Mouse (Mus musculus) frontal cortex, postnatal 10 days (tissue): ENCODE data around the gene Gm49369.
"Not testable (repeated sequence)": the region's sequence is repeated elsewhere in the genome, so short reads cannot be mapped to it uniquely, and the experiment has no call there.

Experiments
- DNase-seq, 2 experiments: peaks; one replicate each; pipeline ENCODE4 v3.0.0; 2022; ENCODE audit warnings: low spot score in 2 of 2, mixed read lengths in 1 of 2

Gene Gm49369

GRCm38 (mm10) chr7:142371768-142372661 lies 10.5 kb downstream of the Gm49369 start:
- no peak for DNase-seq

- DNase-seq = peak; percentile 40 to 63
Observed at GRCm38 (mm10) chr7:142371398-142371767, 11.1 kb downstream of the Gm49369 start.

GRCm38 (mm10) chr7:142370937-142371336 lies 11.5 kb downstream of the Gm49369 start:
- no peak for DNase-seq

DNA sequence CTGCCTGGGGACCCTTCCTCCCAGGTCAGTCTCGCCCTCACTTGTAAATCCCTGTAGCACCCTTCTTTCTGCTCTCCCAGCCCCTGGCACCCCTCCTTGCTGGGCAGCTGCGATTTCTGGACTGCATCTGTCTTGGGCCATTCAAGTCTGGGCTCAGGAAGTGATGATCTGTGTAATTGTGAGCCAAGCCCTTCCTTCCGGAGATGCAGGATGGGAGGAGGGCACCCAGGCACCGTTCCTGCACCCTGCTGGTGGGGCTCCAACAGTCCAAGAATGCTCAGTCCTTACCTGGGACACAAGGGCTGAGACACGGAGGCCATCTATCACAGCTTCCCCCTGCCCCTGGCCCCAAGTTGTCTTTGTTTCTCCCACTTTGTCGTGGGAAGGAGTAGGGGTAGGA lies 12.6 kb downstream of the Gm49369 start:
- no peak for DNase-seq

DNA sequence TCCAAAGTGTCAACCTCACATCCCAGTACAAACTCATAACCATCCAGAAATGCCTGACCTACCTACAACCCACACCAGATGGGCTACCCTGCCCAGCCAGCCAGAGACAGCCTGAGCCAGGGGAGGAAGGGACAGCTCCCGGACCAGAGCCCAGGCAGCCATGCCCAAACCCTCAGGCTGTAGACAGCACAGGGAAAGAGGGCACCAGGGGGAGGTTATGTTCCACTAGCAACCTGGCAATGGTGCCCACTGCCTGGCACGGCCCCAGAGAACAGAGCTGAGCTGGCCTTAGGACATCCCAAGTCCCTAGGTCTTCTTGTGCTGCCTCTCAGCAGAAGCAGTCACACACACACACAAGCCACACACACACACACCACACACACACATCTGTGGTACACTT lies 13.6 kb downstream of the Gm49369 start:
- DNase-seq = no peak

DNA sequence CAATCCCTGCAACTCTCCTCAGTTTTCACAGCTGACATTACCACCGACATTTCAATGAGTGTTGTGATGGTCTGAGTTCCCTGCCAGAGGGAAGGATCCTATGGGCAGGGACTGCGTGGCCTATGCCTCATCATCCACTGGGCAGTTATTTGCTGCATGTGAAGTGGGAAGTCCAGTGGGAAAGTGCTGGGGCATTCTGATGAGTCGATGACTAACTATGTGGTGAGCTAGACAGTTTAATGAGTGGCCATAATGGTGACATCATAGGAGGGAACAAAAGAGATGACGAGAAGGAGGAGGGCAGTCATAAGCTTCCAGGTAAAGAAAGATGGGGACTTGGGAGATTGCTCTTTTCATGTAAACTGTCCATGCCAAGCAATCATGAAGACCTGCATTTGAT lies 19.4 kb downstream of the Gm49369 start:
- no peak for DNase-seq

DNA sequence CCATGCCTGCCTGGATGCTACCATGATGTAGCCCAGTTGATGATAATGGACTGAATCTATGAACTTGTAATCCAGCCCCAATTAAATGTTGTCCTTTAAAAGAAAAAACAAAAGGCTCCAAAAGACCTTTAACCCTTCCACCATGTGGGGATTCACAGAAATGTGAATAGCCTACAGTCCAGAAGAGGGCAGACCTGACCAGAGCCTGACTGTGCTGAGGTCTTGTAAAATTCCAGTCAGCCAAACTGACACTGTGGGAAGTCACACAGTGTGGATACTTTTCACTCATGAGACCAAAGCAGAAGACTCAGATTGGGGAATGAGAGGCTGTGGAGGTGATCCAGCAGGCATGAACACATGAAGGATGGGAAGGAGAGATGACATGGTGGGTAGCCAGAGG lies 21.7 kb downstream of the Gm49369 start:
- DNase-seq = no peak

GRCm38 (mm10) chr7:142359129-142359528 lies 23.3 kb downstream of the Gm49369 start:
- no peak for DNase-seq

- no peak for DNase-seq
Observed at GRCm38 (mm10) chr7:142357566-142357965, 24.9 kb downstream of the Gm49369 start.

DNA sequence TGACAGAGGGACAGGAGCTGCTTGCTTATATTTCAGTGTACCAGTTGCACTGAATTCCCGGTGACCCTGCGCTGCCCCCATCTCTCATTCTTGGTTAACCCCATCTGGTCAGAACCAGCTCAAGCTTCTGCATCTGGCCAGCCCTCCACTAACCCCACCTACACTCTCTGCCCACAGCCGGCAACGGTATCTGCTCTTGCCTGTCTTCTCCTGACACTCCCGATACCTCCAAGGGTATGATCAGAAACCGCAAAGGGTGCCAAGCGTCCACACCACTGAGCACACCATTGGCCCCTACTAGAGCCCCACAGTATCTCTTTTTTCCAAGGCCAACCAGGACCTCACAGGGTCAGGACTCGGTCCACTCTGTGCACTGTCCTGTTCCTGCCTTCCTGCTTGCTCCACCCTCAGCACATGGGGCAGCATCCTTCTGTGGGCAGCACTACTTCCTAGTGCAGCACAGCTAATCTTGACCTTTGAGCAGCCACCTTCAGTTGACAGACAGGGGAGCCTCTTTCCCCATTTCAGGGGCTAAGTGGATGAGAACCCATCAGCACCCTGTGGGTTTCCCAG lies 27.7 kb downstream of the Gm49369 start:
- DNase-seq = no peak

- no peak for DNase-seq
Observed at GRCm38 (mm10) chr7:142353854-142354253, 28.6 kb downstream of the Gm49369 start.

DNA sequence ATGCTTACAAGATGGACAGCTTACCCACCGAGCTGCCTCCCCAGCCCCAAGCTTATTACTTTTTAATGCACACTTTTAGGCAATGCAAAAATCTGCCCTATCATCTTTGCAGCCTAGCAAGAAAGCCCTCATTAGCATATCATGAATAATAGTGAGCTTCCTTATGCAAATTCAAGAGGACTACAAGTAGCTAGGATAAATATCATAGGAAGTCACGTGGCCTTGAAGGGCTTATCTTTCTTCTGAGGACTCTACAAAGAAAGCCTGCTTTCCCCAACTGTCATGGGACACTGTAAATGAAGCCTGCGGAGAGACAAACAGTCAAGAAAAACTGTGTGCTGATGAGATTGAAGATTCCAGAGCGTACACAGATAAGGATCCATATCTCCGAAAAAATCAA lies 30.9 kb downstream of the Gm49369 start:
- DNase-seq = no peak

GRCm38 (mm10) chr7:142349308-142349961 lies 33.0 kb downstream of the Gm49369 start:
- peak in 1 of 2 experiments; percentile 41 for DNase-seq

GRCm38 (mm10) chr7:142347542-142347941 lies 34.9 kb downstream of the Gm49369 start:
- no peak for DNase-seq

DNA sequence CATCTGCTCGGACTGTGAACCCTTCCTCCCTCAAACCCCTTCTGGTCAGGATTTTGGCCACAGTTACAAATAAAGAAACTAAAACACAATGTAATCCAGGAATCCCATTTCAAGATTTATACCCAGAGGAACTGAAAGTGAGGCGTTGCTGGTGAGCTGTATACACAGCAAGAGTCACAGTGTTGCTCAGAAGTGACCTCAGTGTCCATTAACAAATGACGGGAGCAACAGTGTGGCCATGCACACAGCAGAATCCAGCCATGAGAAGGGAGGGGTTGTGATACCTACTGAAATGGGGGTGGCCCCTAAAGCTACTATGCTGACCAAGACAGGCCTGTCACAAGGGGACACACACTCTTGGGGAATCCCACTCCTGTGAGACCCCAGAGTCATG lies 40.2 kb downstream of the Gm49369 start:
- no peak for DNase-seq

- DNase-seq = no peak
Observed at GRCm38 (mm10) chr7:142341564-142342246, 40.8 kb downstream of the Gm49369 start.

- peak in 1 of 2 experiments; percentile 44 for DNase-seq
Observed at GRCm38 (mm10) chr7:142340269-142340970, 42.0 kb downstream of the Gm49369 start.

DNA sequence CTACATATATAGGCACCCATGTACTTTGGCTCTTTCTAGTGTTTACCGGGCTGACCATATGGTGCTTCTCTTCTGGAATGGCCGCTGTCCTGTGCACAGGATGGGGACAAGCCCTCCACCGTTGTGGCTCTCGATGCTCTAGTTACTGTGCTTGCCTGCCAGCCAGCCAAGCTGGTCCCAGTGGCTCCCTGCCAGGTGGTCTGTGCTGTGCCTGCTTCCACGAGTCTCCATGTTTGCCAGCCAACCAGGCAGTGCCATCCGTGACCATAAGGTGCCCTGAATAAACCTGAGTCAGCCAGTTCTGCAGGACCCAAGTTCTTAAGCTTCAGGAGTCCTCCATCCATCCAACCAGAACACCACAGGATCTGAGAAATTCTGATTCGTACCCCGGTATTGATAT lies 47.3 kb downstream of the Gm49369 start:
- DNase-seq = no peak

DNA sequence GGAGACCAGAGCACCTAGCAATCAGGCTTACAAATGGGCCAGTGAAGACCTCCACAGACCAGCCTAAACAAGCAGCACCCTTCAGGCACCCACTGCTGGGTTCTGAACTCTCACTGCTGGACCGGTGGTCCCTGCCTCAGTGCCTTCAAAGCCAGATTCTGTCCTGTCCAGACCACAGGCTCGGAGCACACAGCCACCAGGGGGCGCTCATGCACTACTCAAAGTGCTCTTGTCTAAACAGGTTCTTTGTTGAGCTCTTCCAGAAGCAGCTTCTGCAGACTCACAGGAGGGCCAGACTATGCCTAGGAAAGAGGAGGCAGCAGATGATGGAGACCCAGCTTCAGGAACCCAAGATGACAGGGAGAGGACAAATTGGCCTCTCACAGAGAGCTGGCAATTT lies 48.2 kb downstream of the Gm49369 start:
- peak; percentile 68 to 86 for DNase-seq

GRCm38 (mm10) chr7:142332741-142333140 lies 49.7 kb downstream of the Gm49369 start:
- not testable (repeated sequence) for DNase-seq

GRCm38 (mm10) chr7:142331281-142331680 lies 51.2 kb downstream of the Gm49369 start:
- DNase-seq = no peak
